Mouse (Mus musculus): ENCODE measurements around the gene Gpx4.

DNA sequence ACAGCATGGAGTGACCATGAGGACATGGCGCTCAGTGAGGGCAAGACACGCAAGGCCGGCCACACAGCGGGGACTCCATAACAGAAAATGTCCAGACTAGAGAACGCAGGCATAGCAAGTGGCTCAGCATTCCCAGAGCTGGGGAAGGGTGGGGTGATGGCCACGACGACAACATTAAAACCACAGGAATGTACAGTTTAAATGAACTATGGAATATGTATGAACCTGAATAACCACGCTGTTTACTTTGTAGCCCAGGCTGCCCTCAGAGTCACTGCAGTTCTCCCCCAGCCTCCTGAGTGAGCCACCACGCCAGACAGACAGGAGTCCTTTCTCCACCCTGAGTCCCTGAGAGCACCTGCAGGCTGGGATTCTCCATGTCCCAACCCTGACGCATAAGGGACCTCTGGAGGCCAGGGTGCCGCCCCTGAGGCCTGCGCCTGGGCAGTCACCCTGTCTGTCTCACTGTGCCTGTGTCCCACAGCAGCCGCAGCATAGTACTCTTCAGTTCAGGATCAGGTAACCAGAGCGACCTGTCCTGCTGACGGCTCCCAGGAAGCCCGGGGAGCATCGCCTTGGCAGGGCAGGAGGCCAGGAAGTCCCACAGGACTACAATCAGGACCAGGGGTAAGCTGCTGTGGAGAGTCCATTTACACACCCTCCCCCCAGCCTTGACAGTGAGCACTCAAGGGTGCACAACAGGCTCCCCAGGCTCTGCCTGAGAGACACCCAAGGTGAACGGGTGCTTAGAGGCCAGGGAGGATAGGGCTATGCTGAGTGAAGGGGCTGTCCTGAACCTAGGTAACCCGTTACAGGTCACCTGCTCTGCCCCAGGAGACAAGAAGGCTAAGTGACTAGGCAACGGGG lies 25.9 kb downstream of the Gpx4 start:
- TF ChIP-seq CTCF (IDR thresholded peaks at IDR 0.05; ENCODE audit: borderline replicate concordance, extremely low read depth, insufficient read depth, insufficient read length), result no peak
- no peak for TF ChIP-seq POLR2A (IDR thresholded peaks at IDR 0.05; ENCODE audit: borderline replicate concordance, extremely low read depth, insufficient read depth, insufficient read length, poor library complexity, severe bottlenecking)

All from brain, embryonic 14.5 days (tissue).